Mouse (Mus musculus) kidney, adult 8-10 months (tissue): ENCODE results near the gene Pold1.

Experiments used
- DNase-seq, 2 experiments: peaks; one replicate each; pipeline ENCODE4 v3.0.0; 2022

Pold1 gene

DNA sequence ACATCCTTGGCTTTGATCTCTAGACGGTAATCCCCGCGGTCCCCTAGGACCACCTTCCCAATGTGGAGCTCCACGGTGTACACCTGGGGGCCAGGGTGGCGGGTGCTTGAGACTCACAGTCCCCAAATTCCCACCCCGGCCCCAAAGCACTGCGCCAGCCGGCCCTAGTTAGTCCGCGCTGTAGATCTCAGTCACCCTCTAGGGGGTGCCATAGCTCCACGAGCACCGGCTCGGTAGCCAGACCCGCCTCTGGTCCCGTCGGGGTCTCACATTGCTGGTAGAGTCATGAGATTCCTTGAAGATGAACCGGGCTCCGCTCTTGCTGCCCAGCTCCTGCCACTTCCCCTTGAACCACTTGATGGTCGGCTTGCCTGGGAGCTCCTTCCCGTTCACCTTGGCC lies 26.9 kb downstream of the Pold1 start:
- peak in 1 of 2 experiments; percentile 65 for DNase-seq

DNA sequence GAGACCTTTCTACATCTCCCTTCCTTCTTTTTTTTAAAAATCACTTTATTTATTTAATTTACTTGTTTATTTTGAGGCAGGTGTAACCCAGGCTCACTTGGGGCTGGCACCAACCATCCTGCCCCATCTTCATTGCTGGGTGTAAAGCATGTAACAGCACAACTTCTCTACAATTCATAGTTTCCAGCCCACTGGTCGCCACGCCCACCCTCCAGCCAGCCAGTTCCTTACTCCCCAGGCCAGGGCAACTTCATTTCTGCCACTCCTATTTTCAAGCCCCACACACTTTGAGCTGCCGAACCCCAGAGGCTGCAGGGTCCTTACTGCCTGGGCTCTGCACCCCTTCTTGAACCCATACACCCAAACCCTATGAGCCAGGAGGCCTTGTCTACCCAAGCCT lies 27.7 kb downstream of the Pold1 start:
- DNase-seq, result no peak

DNA sequence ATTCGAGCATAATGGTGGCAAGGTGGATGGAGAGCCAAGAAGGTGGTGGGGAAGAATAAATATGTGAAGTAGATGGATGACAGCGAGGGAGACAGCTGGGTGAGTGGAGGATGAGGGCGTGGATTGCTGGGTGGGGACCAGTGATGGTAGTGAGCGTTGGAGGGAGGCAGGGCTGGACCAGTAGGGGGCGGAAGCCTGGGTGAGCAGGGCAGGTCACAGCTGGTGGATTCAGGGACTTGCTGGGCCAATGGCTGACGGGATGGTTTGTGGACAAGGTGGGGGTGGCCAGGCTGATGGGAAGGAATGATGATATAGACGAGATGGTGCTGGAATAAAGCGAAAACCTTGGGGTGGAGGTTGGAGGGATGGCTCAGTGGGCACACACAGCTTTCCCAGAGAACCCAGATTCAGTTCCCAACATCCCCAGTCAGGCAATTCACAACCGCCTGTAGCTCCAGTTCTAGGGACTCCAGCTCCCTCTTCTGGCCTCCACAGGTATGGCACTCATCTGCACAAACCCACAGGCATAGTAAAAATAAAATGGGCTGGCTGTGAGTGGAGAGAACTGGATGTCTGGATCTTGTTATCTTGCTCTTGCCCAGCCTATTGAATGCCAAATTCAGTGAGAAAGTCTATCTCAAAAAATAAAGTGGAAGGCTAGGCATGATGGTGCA lies 29.3 kb downstream of the Pold1 start:
- no peak for DNase-seq

DNA sequence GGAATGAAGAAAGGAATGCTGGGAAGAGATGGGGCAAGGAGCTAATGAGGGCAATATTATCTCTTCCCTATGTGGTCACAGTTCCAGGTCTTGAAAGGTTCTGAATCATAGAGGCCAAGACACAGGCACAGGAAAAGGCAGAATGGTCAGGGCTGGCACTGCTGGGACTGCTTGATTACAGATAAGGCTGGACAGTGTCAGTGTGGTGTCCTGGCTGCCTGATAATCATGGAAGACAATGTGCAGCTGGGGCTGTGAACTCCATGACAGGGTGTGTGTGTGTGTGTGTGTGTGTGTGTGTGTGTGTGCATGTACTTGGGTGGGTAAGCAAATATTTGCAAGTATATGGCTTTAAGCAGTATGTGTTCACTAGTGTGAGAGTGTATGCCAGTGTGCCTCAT lies 41.2 kb downstream of the Pold1 start:
- DNase-seq, result no peak

DNA sequence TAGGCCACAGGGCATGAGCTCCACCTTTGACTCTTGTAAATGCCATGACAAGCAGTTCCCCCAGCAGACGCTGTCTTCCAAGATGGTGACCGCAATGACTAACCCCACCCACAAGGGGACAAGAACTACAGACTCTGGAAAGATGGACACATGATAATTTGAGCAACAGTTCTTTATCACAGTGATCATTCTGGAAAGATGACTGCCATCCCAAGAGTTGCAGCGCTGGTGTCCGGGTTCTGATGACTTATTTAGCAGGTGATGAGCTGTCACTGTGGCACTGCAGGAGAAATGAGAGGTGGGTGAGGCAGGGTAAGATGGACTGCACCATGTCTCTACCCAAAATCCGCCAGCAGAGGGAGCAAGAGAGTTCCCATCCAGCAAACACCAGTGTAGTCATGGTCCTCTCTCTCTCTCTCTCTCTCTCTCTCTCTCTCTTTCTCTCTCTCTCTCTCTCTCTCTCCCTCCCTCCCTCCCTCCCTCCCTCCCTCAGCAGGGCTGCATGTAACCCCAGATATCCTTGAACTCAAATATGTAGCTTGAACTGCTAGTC lies 47.0 kb downstream of the Pold1 start:
- DNase-seq, result peak; percentile 31 to 65

DNA sequence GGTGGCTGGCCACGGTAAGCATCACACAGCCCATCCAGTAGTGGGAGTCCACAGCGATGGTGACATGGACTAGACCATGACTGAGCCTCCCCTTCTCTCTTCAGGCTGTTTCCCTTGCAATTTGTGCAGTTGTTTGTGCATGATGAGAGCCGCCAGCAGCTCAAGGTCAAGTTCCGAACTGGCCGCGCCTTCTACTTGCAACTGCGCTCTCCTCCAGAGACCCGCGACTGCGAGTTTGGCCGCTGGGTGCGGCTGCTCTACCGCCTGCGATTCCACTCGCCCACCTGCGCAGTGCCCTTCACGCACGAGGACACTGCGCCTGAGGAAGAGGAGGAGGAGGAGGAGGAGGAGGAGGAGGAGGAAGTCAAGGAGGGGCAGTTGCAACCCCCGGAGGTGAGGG lies 48.6 kb downstream of the Pold1 start:
- no peak for DNase-seq

DNA sequence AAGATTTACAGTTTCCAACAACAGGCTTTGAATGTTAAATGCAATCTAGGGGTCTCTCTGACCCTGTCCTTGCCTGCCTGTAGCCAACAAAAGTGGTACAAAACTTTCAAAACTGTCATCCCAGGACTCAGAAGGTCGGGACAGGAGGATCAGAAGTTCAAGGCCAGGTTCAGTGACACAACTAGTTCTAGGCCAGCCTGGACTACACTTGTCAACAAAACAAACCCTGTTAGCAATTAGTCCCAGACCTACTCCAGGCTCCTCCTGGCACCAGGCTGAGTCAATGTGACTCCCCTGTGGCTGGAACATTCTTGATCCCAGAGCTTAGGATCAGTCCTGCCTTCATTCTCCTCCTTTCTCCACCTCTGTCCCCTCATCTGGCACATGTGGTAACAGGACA lies 49.7 kb downstream of the Pold1 start:
- no peak for DNase-seq

DNA sequence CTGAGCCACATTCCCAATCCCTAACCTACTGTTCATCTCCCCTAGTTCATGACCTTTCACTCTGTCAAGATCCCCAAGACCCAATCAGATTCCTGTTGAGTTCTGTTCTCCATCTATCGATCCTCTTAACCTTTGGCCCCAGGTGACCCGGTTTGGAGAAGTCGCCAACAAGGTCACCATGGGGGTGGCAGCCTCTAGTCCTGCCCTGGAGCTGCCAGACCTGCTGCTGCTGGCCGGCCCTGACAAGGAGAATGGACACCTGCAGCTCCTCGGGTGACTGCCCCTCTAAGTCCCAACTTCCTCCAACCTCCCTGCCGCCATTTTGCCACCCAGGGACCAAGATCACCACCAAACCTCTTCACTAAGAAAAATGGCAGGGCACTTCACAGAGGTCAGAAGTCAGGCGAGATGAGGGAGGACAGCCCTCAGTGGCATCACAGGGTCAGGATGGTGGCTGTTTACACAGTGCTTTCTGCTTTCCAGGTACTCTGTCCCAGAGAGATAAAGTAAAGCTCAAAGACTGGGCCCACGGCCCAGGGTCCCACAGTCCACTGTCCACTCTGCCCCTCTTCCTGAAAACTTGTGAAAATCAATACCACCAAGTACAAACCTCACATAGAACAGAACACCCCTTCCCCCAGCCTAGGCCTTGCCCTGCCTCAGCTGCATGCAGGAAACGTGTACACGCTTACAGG lies 51.1 kb downstream of the Pold1 start:
- DNase-seq, result no peak

DNA sequence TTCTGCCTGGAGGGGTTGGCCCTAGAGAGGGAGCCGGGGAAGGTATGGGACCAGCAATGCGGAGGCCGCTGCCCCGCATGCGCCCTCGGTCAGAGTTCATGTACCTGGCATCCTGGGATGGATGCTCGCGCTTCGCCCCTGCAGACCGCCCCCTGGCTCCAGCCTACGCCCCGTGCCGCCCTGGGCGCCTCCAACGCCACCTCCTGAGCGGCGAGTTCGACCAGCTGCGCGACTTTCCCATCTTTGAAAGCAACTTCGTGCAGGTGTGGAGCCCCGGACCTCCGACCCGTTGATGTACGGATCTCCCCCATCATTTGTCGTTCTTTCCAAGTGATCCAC lies 51.9 kb downstream of the Pold1 start:
- DNase-seq, result no peak

DNA sequence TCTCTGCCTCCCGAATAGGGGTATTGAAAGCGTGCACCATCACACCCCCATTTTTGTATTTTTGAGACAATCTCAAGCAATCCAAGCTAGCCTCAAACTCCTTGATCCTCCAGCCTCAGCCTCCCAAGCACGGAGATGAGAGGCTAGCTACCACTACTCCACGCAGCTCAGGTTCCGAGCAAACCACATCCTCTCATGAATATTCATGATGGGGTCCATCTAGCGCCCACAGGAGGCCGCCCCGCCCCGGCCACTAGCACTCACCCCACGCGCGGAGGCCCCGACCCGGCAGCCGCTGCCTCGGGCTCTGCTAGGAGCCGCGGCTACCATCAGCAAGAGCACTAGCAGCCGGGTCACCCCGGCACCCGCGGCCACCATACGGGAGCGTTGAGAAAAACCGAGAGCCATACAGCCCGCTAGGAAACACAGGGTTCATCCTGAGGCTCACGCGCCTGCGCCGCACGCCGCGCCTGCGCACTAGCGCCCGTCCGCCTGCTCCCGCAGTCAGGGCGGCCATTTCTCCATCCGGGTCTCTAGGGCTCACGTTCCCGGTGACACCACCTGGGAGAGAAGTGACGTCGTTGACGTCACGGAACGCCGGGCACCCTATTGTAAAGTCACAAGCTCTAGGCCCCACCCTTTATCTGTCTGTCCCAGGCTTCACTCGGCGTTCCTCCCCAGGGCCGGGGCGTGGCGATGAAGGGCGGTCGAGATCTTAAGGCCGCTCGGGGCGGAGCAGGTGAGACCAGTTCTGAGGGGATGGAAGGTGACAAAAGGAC lies 52.5 kb downstream of the Pold1 start, which contains the start of the genes Emc10 and Fam71e1:
Emc10 (minus strand) TSS at position 538 of the 779 bp plus-strand sequence.
Fam71e1 (plus strand) TSS at position 590 of the 779 bp plus-strand sequence.
- DNase-seq, result peak; percentile 98

DNA sequence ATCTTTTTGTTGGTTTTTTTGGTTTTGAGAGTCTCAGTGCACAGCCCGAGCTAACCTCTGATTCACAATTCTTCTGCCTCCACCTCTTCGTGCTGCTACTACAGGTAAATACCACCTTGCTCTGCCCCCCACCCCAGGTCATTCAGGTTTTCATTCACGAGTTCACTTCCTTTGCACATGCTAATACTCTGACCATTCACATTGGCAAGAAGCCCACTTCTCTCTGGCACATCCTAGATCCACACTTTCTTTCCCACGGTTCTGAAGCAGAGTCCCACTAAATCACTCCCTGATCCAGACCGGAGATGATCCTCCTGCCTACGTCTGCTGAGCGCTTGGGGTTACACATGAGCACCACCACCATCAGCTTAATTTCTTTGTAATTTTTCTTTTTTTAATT lies 53.6 kb downstream of the Pold1 start:
- DNase-seq, result no peak

DNA sequence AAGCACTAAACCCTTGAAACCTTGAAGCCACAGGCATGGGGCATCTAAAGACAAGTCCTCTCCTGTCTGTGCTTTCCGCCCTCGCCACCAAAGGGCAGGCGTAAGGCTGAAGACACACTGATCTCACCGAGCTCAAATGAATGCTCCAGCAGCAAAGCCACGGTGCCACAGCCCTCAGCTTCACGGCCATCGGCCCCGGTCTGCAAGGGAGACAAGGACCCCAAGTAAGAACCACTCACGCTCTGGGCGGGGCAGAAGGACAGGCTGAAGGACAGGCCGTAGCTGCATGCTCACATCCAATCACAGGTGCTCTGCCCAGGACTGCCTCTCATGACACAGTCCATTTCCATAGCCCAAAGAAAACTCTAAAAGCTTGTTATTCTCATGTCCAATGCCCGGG lies 54.0 kb downstream of the Pold1 start:
- DNase-seq, result no peak

DNA sequence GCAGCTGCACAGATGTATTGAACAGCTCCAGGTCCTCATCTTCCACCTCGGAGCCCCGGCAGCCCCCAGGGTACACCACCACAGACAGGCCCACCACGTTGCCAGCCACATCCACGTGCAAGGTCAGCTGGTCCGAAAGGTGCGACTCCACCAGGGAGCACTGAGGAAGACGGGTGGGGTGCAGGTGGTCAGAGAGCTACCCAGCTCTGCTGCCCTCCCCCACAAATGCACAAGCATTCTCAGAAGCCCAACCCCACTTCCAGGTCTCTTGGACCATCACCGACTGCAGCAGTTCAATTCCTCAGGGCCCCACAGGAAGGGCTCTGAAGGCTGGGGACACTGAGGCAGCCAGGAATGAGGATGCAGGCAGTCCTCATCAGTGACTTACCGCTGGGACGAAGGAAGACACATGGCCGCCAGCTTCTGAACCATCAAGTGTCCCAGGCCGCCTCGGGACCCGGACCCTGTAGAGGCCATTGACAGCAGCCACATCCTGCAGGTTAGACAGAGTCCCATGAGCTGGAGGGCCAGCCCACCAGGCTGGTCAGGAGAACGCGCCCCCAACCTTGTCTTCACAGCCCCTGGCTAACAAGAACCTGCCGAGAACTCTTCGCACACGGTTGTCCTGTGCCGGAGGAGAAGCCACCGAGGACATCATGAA lies 56.4 kb downstream of the Pold1 start:
- no peak for DNase-seq

DNA sequence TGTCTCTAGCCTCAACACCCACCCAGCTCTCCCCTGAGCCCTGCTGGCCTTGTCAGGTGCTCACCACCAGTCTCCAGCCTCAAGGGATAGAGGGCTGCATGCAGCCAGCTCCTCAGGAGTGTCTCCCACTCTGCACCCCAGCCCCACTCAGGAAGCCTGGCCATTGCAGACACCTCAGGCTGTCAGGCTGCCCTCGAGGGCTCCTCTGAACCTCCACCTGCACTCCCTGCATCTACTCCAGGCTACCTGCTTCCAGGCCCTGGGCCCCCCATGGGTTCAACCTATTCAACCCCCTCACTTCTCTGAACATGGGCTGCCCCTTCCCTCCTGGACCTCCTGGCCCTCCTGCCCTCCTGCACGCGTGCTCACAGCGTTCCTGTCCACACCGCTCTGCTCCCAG lies 57.3 kb downstream of the Pold1 start:
- no peak for DNase-seq

DNA sequence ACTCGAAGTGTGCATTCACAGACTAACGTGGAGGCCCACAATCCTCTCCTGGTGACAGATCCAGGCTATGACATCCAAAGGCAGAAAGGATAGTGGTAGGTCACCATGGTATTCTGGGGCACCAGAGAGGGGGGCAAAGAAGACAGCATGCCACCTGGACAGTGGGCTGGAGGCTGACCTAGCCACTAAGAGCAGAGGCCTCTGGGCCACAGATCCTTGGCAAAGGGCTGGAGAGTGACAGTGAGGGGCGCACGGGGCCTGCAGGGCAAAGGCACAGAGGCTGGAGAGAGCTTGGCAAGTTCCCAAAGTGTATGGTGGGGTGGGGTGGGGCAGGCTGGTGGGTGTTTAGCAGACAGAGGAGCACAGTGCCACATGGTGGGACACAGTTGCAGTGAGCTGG lies 58.4 kb downstream of the Pold1 start:
- no peak for DNase-seq

DNA sequence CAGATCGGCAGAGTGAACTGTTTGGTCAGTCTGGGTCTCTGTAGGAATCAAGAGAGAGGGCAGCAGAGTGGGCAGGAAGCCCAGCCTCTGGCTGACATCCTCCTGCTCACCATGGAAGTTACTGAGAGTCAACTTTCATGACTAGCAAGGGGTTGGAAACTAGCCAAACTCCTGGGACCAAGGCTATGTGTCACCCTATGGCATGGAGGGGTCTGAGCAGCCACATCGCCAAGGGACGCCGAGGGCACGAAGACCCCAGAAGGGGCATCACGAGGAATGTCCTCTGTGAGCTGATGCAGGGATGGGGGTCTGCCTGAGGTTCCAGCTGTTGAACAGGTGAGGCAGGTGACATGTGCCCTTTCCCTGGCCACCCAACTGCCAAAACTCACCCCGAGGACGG lies 60.1 kb downstream of the Pold1 start:
- DNase-seq, result no peak

DNA sequence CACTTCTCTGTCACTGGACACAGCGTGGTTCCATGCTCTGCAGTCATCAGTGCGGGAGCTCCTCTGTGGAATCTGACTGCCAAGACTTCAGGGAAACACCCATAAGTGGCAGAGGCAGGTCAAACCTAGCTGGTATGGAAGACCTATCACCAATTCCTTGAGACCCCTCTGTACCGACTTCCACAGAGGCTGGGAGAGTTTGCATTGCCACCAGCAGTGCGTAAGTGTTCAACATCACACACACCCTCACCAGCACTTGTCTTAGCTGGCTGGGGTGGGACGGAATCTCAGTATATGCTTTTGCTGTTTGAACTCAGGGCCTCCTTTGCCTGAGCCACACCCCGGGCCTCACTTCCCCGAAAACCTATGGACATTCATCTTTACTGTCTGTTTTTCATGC lies 60.7 kb downstream of the Pold1 start:
- DNase-seq, result no peak

DNA sequence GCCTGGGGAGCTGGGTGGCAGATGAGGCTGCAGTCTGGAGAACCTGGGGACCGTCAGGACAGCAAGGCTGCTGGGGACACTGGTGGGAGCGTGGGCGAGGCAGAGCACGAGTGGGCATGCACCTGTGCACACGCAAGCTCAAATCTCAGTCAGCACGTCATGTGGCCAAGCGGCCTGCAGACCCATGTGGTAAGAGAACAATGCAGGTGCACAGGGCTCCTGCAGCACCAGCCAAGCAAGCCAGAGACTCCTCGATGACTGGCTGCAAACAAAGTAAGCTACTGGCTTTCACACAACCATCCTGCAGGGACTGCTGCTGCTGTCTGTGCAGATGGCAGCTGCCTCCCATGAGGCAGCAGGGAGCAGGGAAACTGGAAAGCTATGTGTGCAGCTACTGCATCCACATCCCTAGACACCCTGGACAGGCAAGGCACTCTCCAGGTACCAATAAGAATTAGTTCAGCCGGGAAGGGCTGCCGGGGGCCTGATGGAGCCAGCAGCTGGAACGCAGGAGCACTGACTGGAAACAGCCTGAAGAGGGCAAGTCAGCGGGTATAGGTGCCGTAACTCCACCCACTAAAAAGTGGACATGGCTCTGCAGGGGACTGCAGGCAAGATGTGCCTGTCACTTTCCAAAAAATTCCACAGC lies 61.6 kb downstream of the Pold1 start:
- no peak for DNase-seq

DNA sequence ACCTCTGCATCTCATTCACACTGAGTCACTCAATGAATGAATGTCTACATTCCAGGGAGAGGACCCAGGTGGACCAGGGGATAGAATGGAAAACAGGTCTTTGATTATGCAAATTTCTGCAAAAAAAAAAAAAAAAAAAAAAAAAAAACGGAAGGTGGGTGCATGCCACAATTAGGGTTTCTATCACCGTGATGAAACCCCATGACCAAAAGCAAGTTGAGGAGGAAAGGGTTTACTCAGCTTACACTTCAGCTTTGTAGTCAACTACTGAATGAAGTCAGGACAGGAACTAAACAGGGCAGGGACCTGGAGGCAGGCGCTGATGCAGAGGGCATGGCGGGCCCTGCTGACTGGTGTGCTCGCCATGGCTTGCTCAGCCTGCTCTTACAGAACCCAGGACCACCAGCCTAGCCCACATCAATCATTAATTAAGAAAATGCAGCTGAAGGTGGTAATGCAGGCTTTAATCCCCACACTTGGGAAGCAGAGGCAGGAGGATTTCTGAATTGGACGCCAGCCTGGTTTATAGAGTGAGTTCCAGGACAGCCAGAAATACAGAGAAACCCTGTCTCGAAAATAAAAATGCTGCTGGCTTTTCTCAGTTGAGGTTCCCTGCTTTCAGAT lies 63.0 kb downstream of the Pold1 start:
- no peak for DNase-seq

DNA sequence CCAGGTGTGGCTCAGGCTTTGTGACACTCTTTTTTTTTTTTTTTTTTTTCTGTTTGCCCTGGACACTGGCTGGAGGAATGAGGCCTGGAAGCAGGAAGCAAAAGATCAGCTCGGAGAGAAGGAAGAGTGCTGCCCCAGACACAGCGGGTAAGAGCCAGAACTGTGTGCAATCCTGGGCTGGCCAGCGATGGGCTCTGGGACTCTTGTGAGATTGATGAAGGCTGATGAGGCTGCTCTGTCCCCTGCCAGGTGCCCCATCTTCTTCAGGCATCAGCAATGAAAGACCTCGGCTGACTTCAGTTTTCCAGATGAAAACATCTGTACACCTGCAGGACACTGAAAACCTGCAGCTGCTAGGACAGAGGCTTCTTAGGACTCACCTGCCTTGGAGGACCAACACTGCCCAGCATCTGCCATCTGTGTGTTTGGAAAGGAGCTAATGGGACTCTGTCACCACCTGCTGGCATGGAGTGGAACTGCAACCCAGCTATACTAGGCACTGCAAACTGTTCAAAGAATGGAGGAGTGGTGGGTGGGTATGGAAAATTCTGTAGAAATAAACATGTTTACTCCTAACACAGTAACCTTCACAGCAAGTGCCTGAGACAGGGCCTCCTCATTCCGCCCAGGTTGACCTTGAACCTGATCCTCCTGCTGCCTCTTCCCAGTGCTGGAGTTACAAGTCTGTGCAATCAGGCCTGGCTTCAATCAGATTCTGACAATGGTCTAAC lies 63.6 kb downstream of the Pold1 start:
- DNase-seq, result peak; percentile 42 to 81

DNA sequence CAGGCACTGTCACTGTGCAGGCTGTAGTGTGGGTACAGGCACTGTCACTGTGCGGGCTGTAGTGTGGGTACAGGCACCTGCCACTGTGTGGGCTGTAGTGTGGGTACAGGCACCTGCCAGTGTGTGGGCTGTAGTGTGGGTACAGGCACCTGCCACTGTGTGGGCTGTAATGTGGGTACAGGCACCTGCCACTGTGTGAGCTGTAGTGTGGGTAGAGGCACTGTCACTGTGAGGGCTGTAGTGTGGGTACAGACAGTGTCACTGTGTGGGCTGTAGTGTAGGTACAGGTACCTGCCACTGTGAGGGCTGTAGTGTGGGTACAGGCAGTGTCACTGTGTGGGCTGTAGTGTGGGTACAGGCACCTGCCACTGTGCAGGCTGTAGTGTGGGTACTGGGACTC lies 64.5 kb downstream of the Pold1 start:
- DNase-seq, result no peak
